Mouse (Mus musculus) lung, postnatal 0 days (tissue): Measurements from ENCODE around the gene Osbpl6.

Experiments used
- CTCF ChIP-seq: IDR thresholded peaks from 2 replicates; pipeline ENCODE4 v1.5.1; 2016; ENCODE audit warnings: antibody characterized with exemption, mild to moderate bottlenecking
- EP300 ChIP-seq: IDR thresholded peaks from 2 replicates; pipeline ENCODE4 v1.6.1; 2016; ENCODE audit warnings: antibody characterized with exemption, mild to moderate bottlenecking, control low read depth

DNA sequence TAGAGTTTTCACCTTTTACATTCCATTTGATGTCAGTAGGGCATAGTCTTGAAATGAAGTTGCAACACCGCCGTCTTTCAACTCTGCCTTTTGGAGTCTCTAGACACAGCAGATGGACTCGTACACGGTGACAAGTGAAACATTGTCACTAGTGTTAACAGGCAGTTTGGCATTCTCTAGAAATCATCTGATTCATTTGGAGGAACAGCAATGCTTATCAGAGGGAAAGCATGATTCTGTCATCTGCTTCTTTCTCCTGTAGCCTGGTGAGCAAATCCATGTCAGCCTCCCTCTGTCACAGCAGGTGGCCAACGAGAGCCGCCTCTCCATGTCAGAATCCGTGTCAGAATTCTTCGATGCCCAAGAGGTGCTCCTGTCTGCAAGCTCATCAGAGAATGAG lies 172.6 kb downstream of the Osbpl6 start:
- TF ChIP-seq CTCF (no peak), EP300 (no peak)
